Mouse (Mus musculus): ENCODE measurements around the gene Sypl. TPM values are rescaled to one million over a fixed set of nuclear protein-coding genes. Genes with fewer than 3 reads are reported as not detected.

The Sypl gene
- polyA plus RNA-seq, 1 experiment from 2014 or later: 162 TPM

DNA sequence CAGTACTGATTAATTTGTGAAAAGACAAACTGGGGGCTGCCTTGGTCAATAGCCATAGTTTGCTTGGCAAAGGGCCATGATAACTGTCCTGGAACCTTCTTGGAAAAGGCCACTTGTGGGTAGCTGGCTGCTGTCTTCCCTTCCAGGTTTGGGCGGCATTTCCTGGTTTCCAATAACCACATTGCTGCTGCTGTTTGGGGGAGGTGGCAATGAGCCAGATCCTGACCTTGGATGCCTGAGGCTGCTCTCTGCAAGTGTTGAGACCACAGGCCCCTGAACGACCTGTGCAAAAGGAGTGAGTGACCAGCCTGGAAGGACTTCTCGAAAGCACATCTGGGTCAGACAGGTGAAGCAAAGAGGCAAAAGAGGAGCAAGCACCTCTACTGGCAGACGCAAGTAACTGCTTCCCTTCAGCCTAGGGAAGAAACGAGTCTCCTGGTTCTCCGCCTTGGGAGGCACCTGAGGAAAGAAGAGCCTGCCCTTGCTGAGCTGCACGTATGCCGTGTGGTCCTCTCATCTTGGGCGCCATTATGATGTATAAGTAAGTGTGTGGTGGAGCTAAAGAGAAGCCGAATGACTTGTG is 74.5 kb downstream of the Sypl start:
- Histone ChIP-seq H3K9me3 (no peaks in the 10 kb centered on the region), H3K27ac (no peak overlapping the region), H3K36me3 (no peaks in the 10 kb centered on the region), H3K4me2 (no peak overlapping the region), H3K9ac (no peak overlapping the region), H3K4me1 (0 out of 2 replicates have a peak, but pooled peaks cover 5% of the 10 kb centered on the region), H3K4me3 (replicated peaks) (no peak overlapping the region), H3K27me3 (replicated peaks) (no peaks in the 10 kb centered on the region)
- 57% methylated on average over 10 of the region's 10 CpGs for WGBS
- ATAC-seq (ENCODE audit: insufficient read depth, low FRiP score, low read depth): no peak

DNA sequence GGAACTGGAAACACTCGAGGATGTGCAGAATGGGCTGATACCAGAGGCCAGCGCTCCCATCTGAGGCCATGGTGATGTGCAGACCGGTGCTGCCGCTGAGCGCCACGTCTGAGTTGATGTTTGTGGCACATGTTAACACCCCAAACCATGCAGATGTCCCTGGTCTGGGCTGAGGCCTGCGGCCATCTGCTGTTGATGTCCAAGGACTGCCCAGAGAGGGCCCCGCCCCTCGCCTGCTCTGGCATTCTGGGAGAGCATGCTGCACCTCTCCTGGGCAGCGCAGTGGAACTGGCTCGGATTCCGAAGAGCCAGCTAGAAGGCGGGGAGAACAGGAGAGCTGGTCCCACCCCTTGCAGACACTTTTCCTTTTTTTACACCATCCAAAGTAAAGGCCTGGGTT is 75.0 kb downstream of the Sypl start:
- Histone ChIP-seq H3K9ac (no peak overlapping the region), H3K36me3 (no peaks in the 10 kb centered on the region), H3K27me3 (replicated peaks) (no peaks in the 10 kb centered on the region), H3K4me2 (no peak overlapping the region), H3K27ac (no peak overlapping the region), H3K4me3 (replicated peaks) (no peak overlapping the region), H3K4me1 (0 out of 2 replicates have a peak, but pooled peaks cover 5% of the 10 kb centered on the region), H3K9me3 (no peaks in the 10 kb centered on the region)
- ATAC-seq (ENCODE audit: insufficient read depth, low FRiP score, low read depth): no peak
- WGBS: 63% methylated on average over 13 of the region's 13 CpGs

Other genes with a start within 250 kb of the Sypl start
- 22.4 and 23.6 TPM in 2 replicates for gene Nampt, start 134.3 kb upstream of the Sypl start, polyA plus RNA-seq (2015; fragmentation: Nextera tagmentation; extraction: Ambion mirVana)
- 0.08 and 0.13 TPM in 2 replicates for gene Cdhr3, start 139.0 kb downstream of the Sypl start, polyA plus RNA-seq (2015; fragmentation: Nextera tagmentation; extraction: Ambion mirVana)
- 13.1 and 14.3 TPM in 2 replicates for gene Atxn7l1, start 193.8 kb downstream of the Sypl start, polyA plus RNA-seq (2015; fragmentation: Nextera tagmentation; extraction: Ambion mirVana)

Data from stomach, embryonic 15.5 days (tissue).